Mouse (Mus musculus): ENCODE measurements at regions not wholly inside any gene's neighbourhood (a gene's known extent, or its start where the extent isn't known, plus 50 kb on each side); places are given as distances from the start of the nearest gene placed in this dataset.

DNA sequence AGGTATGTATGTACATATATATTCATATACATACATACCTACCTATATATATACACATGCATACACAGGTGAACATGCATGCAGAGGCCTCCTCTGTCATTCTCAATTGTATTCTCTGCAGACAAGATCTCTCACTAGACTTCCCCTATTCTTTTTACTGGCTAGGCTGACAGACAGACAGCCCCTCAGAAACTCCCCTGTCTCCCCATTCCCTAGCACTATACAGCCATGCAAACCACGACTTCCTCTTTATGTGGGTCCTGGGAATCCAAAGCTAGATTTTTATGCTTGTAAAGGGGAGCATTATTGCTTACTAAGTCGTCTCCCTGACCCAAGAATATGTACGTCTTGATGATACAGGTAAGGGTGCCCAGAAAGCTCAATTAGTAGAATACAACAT, 86.9 kb downstream of the Fam124b start:
- 22% methylated on average over 3 of the region's 3 CpGs for WGBS (ENCODE audit: insufficient replicate concordance)
- H3K27ac ChIP-seq (replicated peaks): no peak overlapping the region

DNA sequence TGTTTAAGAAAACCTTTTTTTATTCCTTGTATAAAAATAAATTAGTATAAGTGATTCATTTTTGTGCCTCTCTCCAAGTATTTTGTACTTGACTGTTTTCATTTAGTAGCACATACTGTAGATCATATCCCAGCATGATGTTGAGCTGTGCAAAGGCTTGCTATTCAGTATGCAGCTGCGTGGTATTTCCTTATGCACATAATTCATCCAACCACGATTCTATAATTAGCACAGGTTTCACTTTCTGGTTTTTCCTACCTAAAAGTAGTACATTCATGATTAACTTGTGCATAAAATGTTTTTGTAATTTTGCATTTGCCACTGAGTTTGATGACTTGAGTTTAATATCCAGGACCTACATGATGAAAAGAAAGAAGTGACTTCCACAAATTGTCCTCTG, 94.3 kb downstream of the Fam124b start:
- Histone ChIP-seq H3K4me2 (no peak overlapping the region), H3K9me3 (replicated peaks) (no peaks in the 10 kb centered on the region), H3K9ac (no peak overlapping the region), H3K36me3 (replicated peaks) (no peaks in the 10 kb centered on the region), H3K4me3 (replicated peaks) (no peak overlapping the region), H3K27me3 (no peaks in the 10 kb centered on the region), H3K4me1 (replicated peaks) (no peaks in the 10 kb centered on the region), H3K27ac (replicated peaks) (no peak overlapping the region)
- no peak for ATAC-seq (ENCODE audit: insufficient read depth)
- WGBS (ENCODE audit: insufficient replicate concordance): 45% methylated on average over 2 of the region's 2 CpGs

More for the DNA sequence above, 86.9 kb downstream of the Fam124b start:
- no peaks in the 10 kb centered on the region for H3K9me3 ChIP-seq (replicated peaks)
- H3K36me3 ChIP-seq (replicated peaks): no peaks in the 10 kb centered on the region
- ATAC-seq (ENCODE audit: insufficient read depth): no peak
- no peak overlapping the region for H3K4me2 ChIP-seq
- no peaks in the 10 kb centered on the region for H3K4me1 ChIP-seq (replicated peaks)
- no peak overlapping the region for H3K4me3 ChIP-seq (replicated peaks)
- no peaks in the 10 kb centered on the region for H3K27me3 ChIP-seq
- no peak overlapping the region for H3K9ac ChIP-seq

DNA sequence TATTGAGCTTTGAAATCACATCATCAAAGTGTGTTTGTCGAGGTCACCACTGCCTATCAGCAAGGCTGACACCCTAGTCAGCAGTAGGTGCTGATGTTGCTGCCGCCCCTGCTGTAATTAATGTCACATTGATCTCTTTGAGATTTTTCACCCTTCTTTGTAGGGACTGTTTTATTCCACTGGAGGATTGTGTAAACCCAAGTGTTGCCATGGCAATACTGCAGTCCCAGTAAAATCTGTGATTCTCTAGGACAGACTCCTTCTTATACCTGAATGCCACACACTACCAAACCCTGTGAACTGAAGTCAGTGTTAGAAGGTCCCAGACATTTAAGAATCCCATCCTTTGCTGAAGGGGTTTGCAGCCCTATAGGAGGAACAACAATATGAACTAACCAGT, 102.4 kb downstream of the Fam124b start:
- no peak for ATAC-seq (ENCODE audit: insufficient read depth)

DNA sequence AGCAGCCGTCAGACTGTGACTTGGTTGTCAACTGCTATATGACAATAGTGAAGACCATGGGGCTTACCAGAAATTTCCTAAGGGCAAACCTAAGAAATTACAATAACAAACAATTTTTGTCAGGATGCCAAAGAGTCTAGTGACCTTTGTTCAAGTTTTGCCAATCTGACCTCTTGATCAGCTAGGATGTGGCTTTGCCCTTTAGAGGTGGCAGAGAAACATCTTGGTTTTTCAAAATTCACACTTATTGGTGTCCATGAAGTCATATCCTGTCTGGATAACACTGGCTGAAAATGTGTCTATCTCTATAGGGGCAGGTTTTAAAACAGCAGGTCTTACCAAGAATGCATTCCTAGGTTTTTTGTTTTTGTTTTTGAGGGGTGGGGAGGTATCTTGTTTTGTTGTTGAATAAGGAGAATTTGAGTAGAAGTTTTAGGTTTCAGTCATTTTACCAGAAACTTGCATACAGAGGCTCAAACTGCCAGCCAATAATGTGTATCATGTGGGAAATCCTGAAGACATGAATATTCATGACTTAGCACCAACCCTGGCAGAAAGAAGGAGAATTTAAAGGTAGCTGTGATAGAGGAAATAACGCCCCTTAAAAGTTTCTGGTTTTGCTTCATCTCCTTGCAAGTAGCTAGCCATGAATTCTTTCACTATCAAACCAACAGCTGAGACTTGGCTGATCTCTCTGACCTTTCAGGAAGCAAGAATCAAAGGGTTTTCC, 110.4 kb downstream of the Fam124b start:
- Histone ChIP-seq H3K9me3 (replicated peaks) (no peaks in the 10 kb centered on the region), H3K4me1 (replicated peaks) (no peaks in the 10 kb centered on the region), H3K4me2 (no peak overlapping the region), H3K4me3 (replicated peaks) (no peak overlapping the region), H3K27me3 (no peaks in the 10 kb centered on the region), H3K27ac (replicated peaks) (no peak overlapping the region), H3K36me3 (replicated peaks) (no peaks in the 10 kb centered on the region), H3K9ac (no peak overlapping the region)
- WGBS (ENCODE audit: insufficient replicate concordance): 44% methylated on average over 2 of the region's 2 CpGs
- ATAC-seq (ENCODE audit: insufficient read depth): no peak

More for the DNA sequence above, 102.4 kb downstream of the Fam124b start:
- no peak overlapping the region for H3K9ac ChIP-seq
- H3K4me1 ChIP-seq (replicated peaks): no peaks in the 10 kb centered on the region
- no peak overlapping the region for H3K27ac ChIP-seq (replicated peaks)
- H3K27me3 ChIP-seq: no peaks in the 10 kb centered on the region
- H3K36me3 ChIP-seq (replicated peaks): no peaks in the 10 kb centered on the region
- no peaks in the 10 kb centered on the region for H3K9me3 ChIP-seq (replicated peaks)
- H3K4me2 ChIP-seq: no peak overlapping the region
- H3K4me3 ChIP-seq (replicated peaks): no peak overlapping the region
- WGBS (ENCODE audit: insufficient replicate concordance): 45% methylated on average over 2 of the region's 2 CpGs

- Histone ChIP-seq H3K9ac (no peak overlapping the region), H3K9me3 (replicated peaks) (no peaks in the 10 kb centered on the region), H3K4me2 (no peak overlapping the region), H3K36me3 (replicated peaks) (no peaks in the 10 kb centered on the region), H3K4me3 (replicated peaks) (no peak overlapping the region), H3K4me1 (replicated peaks) (no peaks in the 10 kb centered on the region), H3K27ac (replicated peaks) (no peak overlapping the region), H3K27me3 (no peaks in the 10 kb centered on the region)
- WGBS (ENCODE audit: insufficient replicate concordance): 39% methylated on average over 2 of the region's 2 CpGs
- ATAC-seq (ENCODE audit: insufficient read depth): no peak
These were observed 112.0 kb downstream of the Fam124b start for GRCm38 (mm10) chr1:80106269-80106668.

- H3K36me3 ChIP-seq (replicated peaks): no peaks in the 10 kb centered on the region
- no peak overlapping the region for H3K9ac ChIP-seq
- no peaks in the 10 kb centered on the region for H3K4me1 ChIP-seq (replicated peaks)
- no peak overlapping the region for H3K4me3 ChIP-seq (replicated peaks)
- WGBS (ENCODE audit: insufficient replicate concordance): 87% methylated on average over 1 of the region's 1 CpGs
- ATAC-seq (ENCODE audit: insufficient read depth): no peak
- H3K27ac ChIP-seq (replicated peaks): no peak overlapping the region
- H3K27me3 ChIP-seq: no peaks in the 10 kb centered on the region
- H3K4me2 ChIP-seq: no peak overlapping the region
- H3K9me3 ChIP-seq (replicated peaks): no peaks in the 10 kb centered on the region
These were observed 120.0 kb downstream of the Fam124b start for GRCm38 (mm10) chr1:80098266-80098665.

- H3K9ac ChIP-seq: no peak overlapping the region
- H3K4me2 ChIP-seq: no peak overlapping the region
- H3K4me3 ChIP-seq (replicated peaks): no peak overlapping the region
- ATAC-seq (ENCODE audit: insufficient read depth): no peak
- no peaks in the 10 kb centered on the region for H3K27me3 ChIP-seq
- no peaks in the 10 kb centered on the region for H3K36me3 ChIP-seq (replicated peaks)
- H3K9me3 ChIP-seq (replicated peaks): no peaks in the 10 kb centered on the region
- no peaks in the 10 kb centered on the region for H3K4me1 ChIP-seq (replicated peaks)
- WGBS (ENCODE audit: insufficient replicate concordance): 45% methylated on average over 2 of the region's 2 CpGs
- H3K27ac ChIP-seq (replicated peaks): no peak overlapping the region
These were observed 126.5 kb downstream of the Fam124b start for GRCm38 (mm10) chr1:80091800-80092199.

- 29% methylated on average over 8 of the region's 8 CpGs for WGBS (ENCODE audit: insufficient replicate concordance)
These were observed 126.9 kb downstream of the Fam124b start for GRCm38 (mm10) chr1:80091350-80091749.

GRCm38 (mm10) chr1:80088651-80089050, 129.6 kb downstream of the Fam124b start:
- Histone ChIP-seq H3K4me3 (replicated peaks) (no peak overlapping the region), H3K36me3 (replicated peaks) (no peaks in the 10 kb centered on the region), H3K27me3 (no peaks in the 10 kb centered on the region), H3K4me2 (no peak overlapping the region), H3K4me1 (replicated peaks) (no peaks in the 10 kb centered on the region), H3K9me3 (replicated peaks) (no peaks in the 10 kb centered on the region), H3K27ac (replicated peaks) (no peak overlapping the region), H3K9ac (no peak overlapping the region)
- ATAC-seq (ENCODE audit: insufficient read depth): no peak
- 59% methylated on average over 5 of the region's 5 CpGs for WGBS (ENCODE audit: insufficient replicate concordance)

More at GRCm38 (mm10) chr1:80091350-80091749, 126.9 kb downstream of the Fam124b start:
- no peaks in the 10 kb centered on the region for H3K4me1 ChIP-seq (replicated peaks)
- H3K9ac ChIP-seq: no peak overlapping the region
- no peaks in the 10 kb centered on the region for H3K27me3 ChIP-seq
- no peak overlapping the region for H3K4me2 ChIP-seq
- H3K27ac ChIP-seq (replicated peaks): no peak overlapping the region
- H3K4me3 ChIP-seq (replicated peaks): no peak overlapping the region
- no peaks in the 10 kb centered on the region for H3K9me3 ChIP-seq (replicated peaks)
- ATAC-seq (ENCODE audit: insufficient read depth): no peak
- H3K36me3 ChIP-seq (replicated peaks): no peaks in the 10 kb centered on the region

DNA sequence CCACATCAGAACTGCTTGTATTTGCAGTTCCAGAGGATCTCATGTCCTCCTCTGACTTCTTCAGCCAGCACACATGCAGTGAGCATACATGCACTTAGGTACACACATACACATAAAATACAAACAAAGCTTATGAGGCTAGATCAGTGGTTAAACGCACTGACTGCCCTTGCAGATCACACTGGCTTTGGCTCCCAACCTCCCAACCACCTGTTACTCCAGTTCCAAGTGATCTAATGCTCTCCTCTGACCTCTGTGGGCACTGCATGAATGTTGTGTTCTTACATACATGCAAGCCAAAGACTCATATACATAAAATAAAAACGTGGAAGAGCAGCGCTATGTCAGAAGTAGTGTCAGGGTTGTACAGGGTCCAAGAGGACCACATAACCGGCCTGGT, 141.9 kb downstream of the Fam124b start:
- Histone ChIP-seq H3K4me3 (replicated peaks) (no peak overlapping the region), H3K27me3 (no peaks in the 10 kb centered on the region), H3K4me1 (replicated peaks) (no peaks in the 10 kb centered on the region), H3K9ac (no peak overlapping the region), H3K27ac (replicated peaks) (no peak overlapping the region), H3K4me2 (no peak overlapping the region), H3K9me3 (replicated peaks) (no peaks in the 10 kb centered on the region), H3K36me3 (replicated peaks) (no peaks in the 10 kb centered on the region)
- 70% methylated on average over 4 of the region's 4 CpGs for WGBS (ENCODE audit: insufficient replicate concordance)
- no peak for ATAC-seq (ENCODE audit: insufficient read depth)

DNA sequence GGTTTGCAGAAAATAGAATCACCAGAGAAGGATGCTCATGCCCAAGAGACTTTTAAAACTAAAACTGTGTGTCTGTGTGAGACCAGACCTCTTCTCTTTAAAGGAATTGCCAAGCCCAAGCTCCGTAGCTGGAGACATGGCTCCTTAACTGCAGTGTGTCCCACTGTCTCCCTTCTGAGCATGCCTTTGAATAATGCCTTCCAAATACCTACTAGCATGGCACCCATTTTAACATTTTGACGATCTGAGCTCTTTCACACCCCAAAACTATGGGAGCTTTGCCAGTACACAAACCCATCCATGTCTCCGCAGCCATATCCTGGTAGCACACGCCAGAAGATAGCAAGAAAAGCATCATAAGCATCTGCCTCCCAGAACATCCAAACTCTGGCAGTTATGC, 143.9 kb downstream of the Fam124b start:
- 69% methylated on average over 4 of the region's 4 CpGs for WGBS (ENCODE audit: insufficient replicate concordance)
- no peak overlapping the region for H3K27ac ChIP-seq (replicated peaks)
- H3K27me3 ChIP-seq: no peaks in the 10 kb centered on the region

DNA sequence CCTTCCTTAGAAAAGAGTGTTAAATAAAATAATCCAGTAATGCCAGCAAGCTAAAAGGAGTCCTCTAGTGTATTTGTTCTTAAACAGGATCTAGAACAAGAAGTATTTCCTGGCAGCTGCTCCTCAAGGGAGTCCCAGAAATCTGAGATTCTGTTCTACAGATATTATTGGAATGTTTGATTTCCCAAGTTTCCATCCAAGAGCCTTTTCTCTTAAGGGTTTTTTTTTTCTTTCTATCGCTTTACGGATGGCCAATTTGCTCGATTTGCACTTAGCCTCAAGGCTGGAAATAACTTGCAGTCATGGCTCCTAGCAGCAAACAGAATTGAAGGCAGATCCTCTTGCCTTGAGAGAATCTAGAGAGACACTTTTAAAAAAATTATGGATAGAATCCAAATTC, 144.3 kb downstream of the Fam124b start:
- Histone ChIP-seq H3K9me3 (replicated peaks) (no peaks in the 10 kb centered on the region), H3K4me3 (replicated peaks) (no peak overlapping the region), H3K36me3 (replicated peaks) (no peaks in the 10 kb centered on the region), H3K9ac (no peak overlapping the region), H3K27me3 (no peaks in the 10 kb centered on the region), H3K4me2 (no peak overlapping the region), H3K4me1 (replicated peaks) (no peaks in the 10 kb centered on the region), H3K27ac (replicated peaks) (no peak overlapping the region)
- ATAC-seq (ENCODE audit: insufficient read depth): no peak
- WGBS (ENCODE audit: insufficient replicate concordance): 68% methylated on average over 3 of the region's 3 CpGs

More for the DNA sequence above, 143.9 kb downstream of the Fam124b start:
- Histone ChIP-seq H3K4me2 (no peak overlapping the region), H3K9ac (no peak overlapping the region), H3K9me3 (replicated peaks) (no peaks in the 10 kb centered on the region), H3K4me3 (replicated peaks) (no peak overlapping the region), H3K4me1 (replicated peaks) (no peaks in the 10 kb centered on the region), H3K36me3 (replicated peaks) (no peaks in the 10 kb centered on the region)
- no peak for ATAC-seq (ENCODE audit: insufficient read depth)

All from liver, embryonic 15.5 days (tissue).